Mouse (Mus musculus): ENCODE results near the gene Rap1gap.
A peak's percentile ranks its signal among the peaks of the same experiment; 100 is the strongest.

The Rap1gap gene

GRCm38 (mm10) chr4:137664433-137664979, at the start of gene Rap1gap:
Gene Rap1gap, plus strand, starts transcription at chr4:137664726.
- peak; percentile 47 for DNase-seq (ENCODE audit: extremely low spot score, low spot score)

GRCm38 (mm10) chr4:137622847-137623246, 41.7 kb upstream of the Rap1gap start:
- no peak for DNase-seq (ENCODE audit: extremely low spot score, low spot score)

- no peak for DNase-seq (ENCODE audit: extremely low spot score, low spot score)
Observed at GRCm38 (mm10) chr4:137627476-137628235, 36.9 kb upstream of the Rap1gap start.

GRCm38 (mm10) chr4:137628400-137628799, 36.1 kb upstream of the Rap1gap start:
- no peak for DNase-seq (ENCODE audit: extremely low spot score, low spot score)

- DNase-seq (ENCODE audit: extremely low spot score, low spot score): no peak
Observed at GRCm38 (mm10) chr4:137629354-137629753, 35.2 kb upstream of the Rap1gap start.

GRCm38 (mm10) chr4:137630153-137630552, 34.4 kb upstream of the Rap1gap start:
- DNase-seq (ENCODE audit: extremely low spot score, low spot score): no peak

- no peak for DNase-seq (ENCODE audit: extremely low spot score, low spot score)
Observed at GRCm38 (mm10) chr4:137631596-137631995, 32.9 kb upstream of the Rap1gap start.

GRCm38 (mm10) chr4:137633394-137633793, 31.1 kb upstream of the Rap1gap start:
- no peak for DNase-seq (ENCODE audit: extremely low spot score, low spot score)

GRCm38 (mm10) chr4:137636597-137636996, 27.9 kb upstream of the Rap1gap start:
- no peak for DNase-seq (ENCODE audit: extremely low spot score, low spot score)

GRCm38 (mm10) chr4:137641556-137641955, 23.0 kb upstream of the Rap1gap start:
- DNase-seq (ENCODE audit: extremely low spot score, low spot score): no peak

- DNase-seq (ENCODE audit: extremely low spot score, low spot score): no peak
Observed at GRCm38 (mm10) chr4:137642101-137642500, 22.4 kb upstream of the Rap1gap start.

GRCm38 (mm10) chr4:137643459-137643858, 21.1 kb upstream of the Rap1gap start:
- DNase-seq (ENCODE audit: extremely low spot score, low spot score): no peak

- DNase-seq (ENCODE audit: extremely low spot score, low spot score): no peak
Observed at GRCm38 (mm10) chr4:137646262-137646661, 18.3 kb upstream of the Rap1gap start.

- DNase-seq (ENCODE audit: extremely low spot score, low spot score): no peak
Observed at GRCm38 (mm10) chr4:137647648-137648047, 16.9 kb upstream of the Rap1gap start.

- no peak for DNase-seq (ENCODE audit: extremely low spot score, low spot score)
Observed at GRCm38 (mm10) chr4:137648230-137648629, 16.3 kb upstream of the Rap1gap start.

- no peak for DNase-seq (ENCODE audit: extremely low spot score, low spot score)
Observed at GRCm38 (mm10) chr4:137650912-137651311, 13.6 kb upstream of the Rap1gap start.

- no peak for DNase-seq (ENCODE audit: extremely low spot score, low spot score)
Observed at GRCm38 (mm10) chr4:137652835-137653346, 11.6 kb upstream of the Rap1gap start.

GRCm38 (mm10) chr4:137655241-137656031, 9.1 kb upstream of the Rap1gap start:
- DNase-seq (ENCODE audit: extremely low spot score, low spot score): no peak

GRCm38 (mm10) chr4:137657674-137658073, 6.9 kb upstream of the Rap1gap start:
- no peak for DNase-seq (ENCODE audit: extremely low spot score, low spot score)

- DNase-seq (ENCODE audit: extremely low spot score, low spot score): no peak
Observed at GRCm38 (mm10) chr4:137659541-137659940, 5.0 kb upstream of the Rap1gap start.

GRCm38 (mm10) chr4:137660364-137661077, 4.0 kb upstream of the Rap1gap start:
- DNase-seq (ENCODE audit: extremely low spot score, low spot score): no peak

Data from neural tube, embryonic 10.5 days (tissue).